Mouse (Mus musculus) erythroid progenitor cell, adult 5-6 weeks (primary cell): ENCODE measurements around the gene Phf7. TPM values are rescaled to one million over a fixed set of nuclear protein-coding genes. Genes with fewer than 3 reads are reported as not detected.

ENCODE experiments used
- ATAC-seq: replicated peaks from 2 replicates; pipeline ENCODE4 v1.8.0; 2016; ENCODE audit warnings: moderate number of reproducible peaks, mild to moderate bottlenecking, moderate TSS enrichment, inconsistent platforms; ENCODE audit not compliant: poor library complexity, low FRiP score, severe bottlenecking
- total RNA-seq, 2 experiments: library from RNA; stranded (forward) in 1 of 2; stranded (reverse) in 1 of 2; fragments of 150-400 nt in 1 of 2; fragments of 186-747, 209-891 nt in 1 of 2; gene quantifications; 2 replicates each; pipeline versions ENCODE4 v1.2.3 to v1.2.4; 2015 to 2017; ENCODE audit warnings: low replicate concordance in 2 of 2

Gene Phf7
- total RNA-seq (2015; ENCODE audit: low replicate concordance) (2.1 and 7.2 TPM in 2 replicates), total RNA-seq (2017; ENCODE audit: low replicate concordance) (3.1 and 4.4 TPM in 2 replicates)

- ATAC-seq: peak; percentile 84
Observed at GRCm38 (mm10) chr14:31251084-31251604, at the start of gene Phf7, which contains the start of gene Bap1. Gene Phf7 (minus strand): TSS chr14:31251317. Gene Bap1 (plus strand): TSS chr14:31251450.

GRCm38 (mm10) chr14:31285728-31286127 is 34.6 kb upstream of the Phf7 start:
- no peak for ATAC-seq

- peak; percentile 73 for ATAC-seq
Observed at GRCm38 (mm10) chr14:31272164-31272563, 21.0 kb upstream of the Phf7 start.

GRCm38 (mm10) chr14:31271121-31271520 is 20.0 kb upstream of the Phf7 start:
- ATAC-seq: no peak

GRCm38 (mm10) chr14:31269456-31270100 is 18.5 kb upstream of the Phf7 start:
- ATAC-seq: no peak

GRCm38 (mm10) chr14:31268301-31269001 is 17.3 kb upstream of the Phf7 start:
- no peak for ATAC-seq

GRCm38 (mm10) chr14:31267649-31268048 is 16.5 kb upstream of the Phf7 start:
- no peak for ATAC-seq

- ATAC-seq: no peak
Observed at GRCm38 (mm10) chr14:31260932-31261331, 9.8 kb upstream of the Phf7 start.

- ATAC-seq: peak; percentile 68
Observed at GRCm38 (mm10) chr14:31260374-31260773, 9.3 kb upstream of the Phf7 start.

- ATAC-seq: no peak
Observed at GRCm38 (mm10) chr14:31258476-31259050, 7.4 kb upstream of the Phf7 start.

GRCm38 (mm10) chr14:31252091-31252490 is 974 bp upstream of the Phf7 start:
- no peak for ATAC-seq

GRCm38 (mm10) chr14:31251626-31252025 is 509 bp upstream of the Phf7 start:
- ATAC-seq: 0 out of 2 replicates have a peak, but pooled peaks have one; percentile 10

- ATAC-seq: peak; percentile 58
Observed at GRCm38 (mm10) chr14:31250222-31251083, 664 bp downstream of the Phf7 start.

- ATAC-seq: no peak
Observed at GRCm38 (mm10) chr14:31248396-31248795, 2.7 kb downstream of the Phf7 start.

- no peak for ATAC-seq
Observed at GRCm38 (mm10) chr14:31245946-31246345, 5.2 kb downstream of the Phf7 start.

GRCm38 (mm10) chr14:31244777-31245176 is 6.3 kb downstream of the Phf7 start:
- ATAC-seq: no peak

GRCm38 (mm10) chr14:31240528-31240927 is 10.6 kb downstream of the Phf7 start:
- ATAC-seq: no peak

GRCm38 (mm10) chr14:31237101-31237882 is 13.8 kb downstream of the Phf7 start:
- no peak for ATAC-seq
